Mouse (Mus musculus): ENCODE data around the gene Itga2.

GRCm38 (mm10) chr13:114852264-114853111 lies 79.4 kb downstream of the Itga2 start:
- TF ChIP-seq TAL1 (IDR thresholded peaks at IDR 0.05; ENCODE audit: low read length) (no peak), GATA1 (IDR thresholded peaks at IDR 0.05; ENCODE audit: low read length) (no peak)
